Mouse (Mus musculus) midbrain, embryonic 13.5 days (tissue): ENCODE data around the gene Fcgr1. TPM values are rescaled to one million over a fixed set of nuclear protein-coding genes. Genes with fewer than 3 reads are reported as not detected.
A peak's percentile ranks its signal among the peaks of the same experiment; 100 is the strongest.

Source experiments
- ATAC-seq: fragments of 200-750 bp; cut with Nextera tagmentation; 2 replicates; pipeline ENCODE4 v1.8.0; 2017; ENCODE audit warnings: mild to moderate bottlenecking, moderate TSS enrichment, moderate library complexity
- H3K27ac ChIP-seq: fragments of 300-500 bp; sonication (generic); 2 replicates; pipeline ENCODE4 v1.5.1; 2015; ENCODE audit warnings: inconsistent platforms, mild to moderate bottlenecking, moderate library complexity
- H3K27me3 ChIP-seq: fragments of 300-500 bp; sonication (generic); 2 replicates; pipeline ENCODE4 v1.6.1; 2015; ENCODE audit warnings: mild to moderate bottlenecking, inconsistent platforms
- H3K36me3 ChIP-seq: fragments of 300-500 bp; sonication (generic); 2 replicates; pipeline ENCODE4 v1.6.1; 2015; ENCODE audit warnings: mild to moderate bottlenecking, inconsistent platforms
- H3K4me1 ChIP-seq: fragments of 300-500 bp; sonication (generic); replicated peaks from 2 replicates; pipeline ENCODE4 v1.6.1; 2015; ENCODE audit warnings: inconsistent platforms
- H3K4me2 ChIP-seq: fragments of 300-500 bp; sonication (generic); replicated peaks from 2 replicates; pipeline ENCODE4 v1.6.1; 2015; ENCODE audit warnings: moderate library complexity, mild to moderate bottlenecking, inconsistent platforms
- H3K4me3 ChIP-seq: fragments of 300-500 bp; sonication (generic); replicated peaks from 2 replicates; pipeline ENCODE4 v1.5.1; 2015; ENCODE audit warnings: mild to moderate bottlenecking, inconsistent platforms
- H3K9ac ChIP-seq: fragments of 300-500 bp; sonication (generic); replicated peaks from 2 replicates; pipeline ENCODE4 v1.6.1; 2015; ENCODE audit warnings: mild to moderate bottlenecking, inconsistent platforms
- H3K9me3 ChIP-seq: fragments of 300-500 bp; sonication (generic); 2 replicates; pipeline ENCODE4 v1.6.1; 2016; ENCODE audit warnings: mild to moderate bottlenecking, inconsistent platforms
- WGBS: fragments of 180-500 bp; shearing (Covaris S2); methylation state at CpG from one replicate; pipeline ENCODE4 v1.1.7; 2015; 5-methylcytosine and 5-hydroxymethylcytosine counted together
- polyA plus RNA-seq: library from polyadenylated mRNA; unstranded; fragments of >200 nt; fragmentation: Nextera tagmentation; extraction: Ambion mirVana; gene quantifications from 2 replicates; pipeline ENCODE4 v1.2.1, GENCODE M21; 2015

Gene Fcgr1
- polyA plus RNA-seq, 1 experiment from 2014 or later, result 1.9 TPM

GRCm38 (mm10) chr3:96268051-96268775 lies 25.6 kb downstream of the Fcgr1 start, which contains the start of gene Hist2h3b:
Gene Hist2h3b (plus strand): TSS chr3:96268654.
- Histone ChIP-seq H3K9me3 (no peaks in the 10 kb centered on the region), H3K4me1 (peaks cover 32% of the 10 kb centered on the region), H3K9ac (peak within 1 kb of the TSS; percentile 67), H3K4me3 (peak within 1 kb of the TSS; percentile 50), H3K36me3 (no peaks in the 10 kb centered on the region), H3K27ac (peak within 1 kb of the TSS; percentile 93), H3K27me3 (no peaks in the 10 kb centered on the region), H3K4me2 (peak within 1 kb of the TSS; percentile 77)
- peak; percentile 57 for ATAC-seq
- 24% methylated on average over 30 of the region's 30 CpGs for WGBS

- ATAC-seq, result no peak
- H3K4me3 ChIP-seq, result no peak overlapping the region
- H3K4me2 ChIP-seq, result no peak overlapping the region
- WGBS, result 79% methylated on average over 4 of the region's 4 CpGs
- no peaks in the 10 kb centered on the region for H3K27me3 ChIP-seq
- H3K36me3 ChIP-seq, result no peaks in the 10 kb centered on the region
- H3K27ac ChIP-seq, result no peak overlapping the region; the same call in 1 of the 2 replicates
- H3K9ac ChIP-seq, result no peak overlapping the region
- H3K9me3 ChIP-seq, result no peaks in the 10 kb centered on the region
- H3K4me1 ChIP-seq, result peaks cover 33% of the 10 kb centered on the region
Measured at GRCm38 (mm10) chr3:96267541-96267940, 26.2 kb downstream of the Fcgr1 start.

GRCm38 (mm10) chr3:96266132-96266710 lies 27.5 kb downstream of the Fcgr1 start:
- Histone ChIP-seq H3K4me3 (no peak overlapping the region), H3K27me3 (no peaks in the 10 kb centered on the region), H3K4me2 (no peak overlapping the region), H3K9ac (no peak overlapping the region), H3K4me1 (peaks cover 43% of the 10 kb centered on the region), H3K36me3 (no peaks in the 10 kb centered on the region), H3K9me3 (no peaks in the 10 kb centered on the region), H3K27ac (no peak overlapping the region)
- no peak for ATAC-seq
- WGBS, result 95% methylated on average over 8 of the region's 8 CpGs

GRCm38 (mm10) chr3:96264404-96264949 lies 29.3 kb downstream of the Fcgr1 start:
- H3K27ac ChIP-seq, result peak overlapping the region; percentile 98
- H3K4me3 ChIP-seq, result no peak overlapping the region
- H3K9me3 ChIP-seq, result no peaks in the 10 kb centered on the region
- no peaks in the 10 kb centered on the region for H3K27me3 ChIP-seq
- WGBS, result 68% methylated on average over 7 of the region's 7 CpGs
- H3K36me3 ChIP-seq, result no peaks in the 10 kb centered on the region
- H3K9ac ChIP-seq, result 0 out of 2 replicates have a peak overlapping the region, but pooled peaks have one; percentile 16
- H3K4me1 ChIP-seq, result peaks cover 40% of the 10 kb centered on the region
- H3K4me2 ChIP-seq, result peak overlapping the region; percentile 77
- no peak for ATAC-seq

GRCm38 (mm10) chr3:96263558-96264403 lies 30.0 kb downstream of the Fcgr1 start:
- ATAC-seq, result peak; percentile 44
- no peaks in the 10 kb centered on the region for H3K36me3 ChIP-seq
- peaks cover 38% of the 10 kb centered on the region for H3K4me1 ChIP-seq
- H3K9ac ChIP-seq, result peak overlapping the region; percentile 80
- WGBS, result 4% methylated on average over 27 of the region's 27 CpGs
- H3K27ac ChIP-seq, result peak overlapping the region; percentile 98
- peak overlapping the region; percentile 59 for H3K4me3 ChIP-seq
- no peaks in the 10 kb centered on the region for H3K27me3 ChIP-seq
- H3K4me2 ChIP-seq, result peak overlapping the region; percentile 77
- no peaks in the 10 kb centered on the region for H3K9me3 ChIP-seq

GRCm38 (mm10) chr3:96262979-96263550 lies 30.7 kb downstream of the Fcgr1 start, which contains the start of gene Hist2h4:
Gene Hist2h4 (minus strand): TSS chr3:96263311.
- Histone ChIP-seq H3K4me2 (peak within 1 kb of the TSS; percentile 77), H3K9me3 (no peaks in the 10 kb centered on the region), H3K27ac (peak within 1 kb of the TSS; percentile 98), H3K4me3 (peak within 1 kb of the TSS; percentile 59), H3K9ac (peak within 1 kb of the TSS; percentile 80), H3K36me3 (no peaks in the 10 kb centered on the region), H3K27me3 (no peaks in the 10 kb centered on the region), H3K4me1 (peaks cover 34% of the 10 kb centered on the region)
- ATAC-seq, result peak; percentile 88
- whole genome bisulfite sequencing, result under 1% methylated on average over 40 of the region's 40 CpGs

- WGBS, result 2% methylated on average over 19 of the region's 19 CpGs
- peak overlapping the region; percentile 80 for H3K9ac ChIP-seq
- peak overlapping the region; percentile 77 for H3K4me2 ChIP-seq
- peak; percentile 80 for ATAC-seq
- peak overlapping the region; percentile 59 for H3K4me3 ChIP-seq
- no peaks in the 10 kb centered on the region for H3K9me3 ChIP-seq
- H3K4me1 ChIP-seq, result peaks cover 27% of the 10 kb centered on the region
- no peaks in the 10 kb centered on the region for H3K36me3 ChIP-seq
- H3K27ac ChIP-seq, result peak overlapping the region; percentile 98
- H3K27me3 ChIP-seq, result no peaks in the 10 kb centered on the region
Measured at GRCm38 (mm10) chr3:96262216-96262875, 31.4 kb downstream of the Fcgr1 start.

- peaks cover 27% of the 10 kb centered on the region for H3K4me1 ChIP-seq
- peak overlapping the region; percentile 98 for H3K27ac ChIP-seq
- no peaks in the 10 kb centered on the region for H3K27me3 ChIP-seq
- H3K9me3 ChIP-seq, result no peaks in the 10 kb centered on the region
- H3K36me3 ChIP-seq, result no peaks in the 10 kb centered on the region
- H3K4me2 ChIP-seq, result peak overlapping the region; percentile 77
- H3K9ac ChIP-seq, result peak overlapping the region; percentile 80
- H3K4me3 ChIP-seq, result peak overlapping the region; percentile 59
- no peak for ATAC-seq
- WGBS, result 53% methylated on average over 3 of the region's 3 CpGs
Measured at GRCm38 (mm10) chr3:96261623-96262022, 32.1 kb downstream of the Fcgr1 start.

GRCm38 (mm10) chr3:96260220-96260619 lies 33.5 kb downstream of the Fcgr1 start:
- H3K9me3 ChIP-seq, result no peaks in the 10 kb centered on the region
- ATAC-seq, result no peak
- H3K9ac ChIP-seq, result no peak overlapping the region
- H3K4me3 ChIP-seq, result no peak overlapping the region
- H3K27ac ChIP-seq, result no peak overlapping the region
- 95% methylated on average over 5 of the region's 5 CpGs for WGBS
- H3K27me3 ChIP-seq, result no peaks in the 10 kb centered on the region
- H3K4me2 ChIP-seq, result no peak overlapping the region
- H3K4me1 ChIP-seq, result peaks cover 27% of the 10 kb centered on the region
- H3K36me3 ChIP-seq, result no peaks in the 10 kb centered on the region

- Histone ChIP-seq H3K4me3 (no peak overlapping the region), H3K27ac (no peak overlapping the region), H3K9ac (no peak overlapping the region), H3K27me3 (no peaks in the 10 kb centered on the region), H3K4me1 (peaks cover 7% of the 10 kb centered on the region), H3K9me3 (no peaks in the 10 kb centered on the region), H3K36me3 (no peaks in the 10 kb centered on the region), H3K4me2 (no peak overlapping the region)
- no peak for ATAC-seq
- 74% methylated on average over 3 of the region's 3 CpGs for WGBS
Measured at GRCm38 (mm10) chr3:96257190-96257589, 36.6 kb downstream of the Fcgr1 start.
